Mouse (Mus musculus) thymus, adult 2 months (tissue): ENCODE results near the gene Nde1.

Experiments used
- CTCF ChIP-seq: fragments of 200-500 bp; IDR thresholded peaks from 2 replicates; pipeline ENCODE4 v1.5.1; 2012; ENCODE audit warnings: mild to moderate bottlenecking, control low read depth, low read length, moderate library complexity, borderline replicate concordance; ENCODE audit not compliant: control insufficient read depth, poor library complexity, insufficient read depth; ENCODE audit errors: extremely low read depth
- POLR2A ChIP-seq: fragments of 200-500 bp; IDR thresholded peaks from 2 replicates; pipeline ENCODE4 v1.6.1; 2012; ENCODE audit warnings: mild to moderate bottlenecking, low read length, control low read depth, moderate library complexity; ENCODE audit not compliant: control insufficient read depth, poor library complexity, insufficient read depth; ENCODE audit errors: extremely low read depth

GRCm38 (mm10) chr16:14163731-14164130, 656 bp downstream of the Nde1 start:
- TF ChIP-seq CTCF (no peak), POLR2A (no peak)
